Mouse (Mus musculus) gastrocnemius, postnatal 14 days (tissue): Measurements from ENCODE around the gene Crtac1. TPM values are rescaled to one million over a fixed set of nuclear protein-coding genes. Genes with fewer than 3 reads are reported as not detected.
A peak's percentile ranks its signal among the peaks of the same experiment; 100 is the strongest.

ENCODE experiments used
- DNase-seq: peaks from one replicate; pipeline ENCODE4 v3.0.0; 2021; ENCODE audit warnings: mixed read lengths
- intact Hi-C: fragments of 180-260 bp; cut with DNase I; formaldehyde crosslinking; loops from one replicate; pipeline ENCODE4 v1.15.1; 2025; ENCODE audit warnings: low total_unique reads
- microRNA-seq, 2 experiments: library from miRNA; unstranded; fragments of <30 nt; microRNA quantifications; one replicate each; pipeline ENCODE4 v1.2.0; 2021
- total RNA-seq, 2 experiments: library from RNA; stranded (reverse); gene quantifications; 2 replicates each; pipeline ENCODE4 v1.2.3; 2021

Gene Crtac1
- total RNA-seq, 2 experiments from 2014 or later = 0.45 to 0.58 TPM

GRCm38 (mm10) chr19:42256611-42257240, 174.9 kb downstream of the Crtac1 start:
- intact Hi-C loops = no loop called here
- DNase-seq = no peak

GRCm38 (mm10) chr19:42255784-42256610, 175.6 kb downstream of the Crtac1 start:
- peak; percentile 82 for DNase-seq
- intact Hi-C loops = no loop called here

- intact Hi-C loops = no loop called here
- DNase-seq = no peak
Measured at GRCm38 (mm10) chr19:42255438-42255783, 176.2 kb downstream of the Crtac1 start.

- no peak for DNase-seq
- intact Hi-C loops = no loop called here
Measured at GRCm38 (mm10) chr19:42249976-42250914, 181.3 kb downstream of the Crtac1 start.

GRCm38 (mm10) chr19:42247519-42247918, 184.1 kb downstream of the Crtac1 start, which contains the start of gene Golga7b:
Golga7b (plus strand) TSS chr19:42247574.
- DNase-seq = no peak
- intact Hi-C loops = no loop called here

GRCm38 (mm10) chr19:42246626-42247025, 185.0 kb downstream of the Crtac1 start:
- intact Hi-C loops = no loop called here
- DNase-seq = no peak

GRCm38 (mm10) chr19:42243401-42243800, 188.2 kb downstream of the Crtac1 start:
- DNase-seq = no peak
- intact Hi-C loops = no loop called here

- peak; percentile 14 for DNase-seq
- intact Hi-C loops = no loop called here
Measured at GRCm38 (mm10) chr19:42240881-42241280, 190.7 kb downstream of the Crtac1 start.

GRCm38 (mm10) chr19:42238341-42238715, 193.3 kb downstream of the Crtac1 start:
- intact Hi-C loops = no loop called here
- peak; percentile 21 for DNase-seq

- DNase-seq = peak; percentile 42
- intact Hi-C loops = no loop called here
Measured at GRCm38 (mm10) chr19:42237602-42238340, 193.8 kb downstream of the Crtac1 start.

Small RNAs within 50 kb of the gene (microRNA-seq; reads per million reads assigned to microRNA genes)
- 0 reads per million in 2 experiments for gene Gm26339
- 0 reads per million in 2 experiments for gene Mir3085

Other genes with a start within 250 kb of the Crtac1 start
- gene Sfrp5, start 229.5 kb downstream of the Crtac1 start, total RNA-seq = 1 to 10 TPM; 4.2 to 8.9 TPM
- gene Golga7b, start 184.2 kb downstream of the Crtac1 start, total RNA-seq = 1 to 10 TPM; 3.1 to 4.8 TPM
- gene R3hcc1l, start 87.0 kb upstream of the Crtac1 start, total RNA-seq = 1 to 10 TPM; 9.6 to 9.8 TPM
- 1 to 10 TPM; 2.5 to 3.1 TPM for gene Loxl4, start 181.0 kb upstream of the Crtac1 start, total RNA-seq